Mouse (Mus musculus) heart, embryonic 11.5 days (tissue): ENCODE measurements at regions not wholly inside any gene's neighbourhood (a gene's known extent, or its start where the extent isn't known, plus 50 kb on each side); places are given as distances from the start of the nearest gene placed in this dataset.

Experiments used
- ATAC-seq: fragments of 200-750 bp; cut with Nextera tagmentation; replicated peaks from 2 replicates; pipeline ENCODE4 v1.8.0; 2017; ENCODE audit warnings: moderate library complexity; ENCODE audit not compliant: insufficient number of reproducible peaks, low FRiP score, low TSS enrichment
- H3K27ac ChIP-seq: fragments of 300-500 bp; sonication (generic); 2 replicates; pipeline ENCODE4 v1.5.1; 2014; ENCODE audit warnings: mild to moderate bottlenecking, low read depth, low read length
- H3K27me3 ChIP-seq: fragments of 300-500 bp; sonication (generic); 2 replicates; pipeline ENCODE4 v1.6.1; 2014; ENCODE audit warnings: mild to moderate bottlenecking, low read length, mixed read lengths; ENCODE audit not compliant: control insufficient read depth, insufficient read depth
- H3K36me3 ChIP-seq: fragments of 300-500 bp; sonication (generic); 2 replicates; pipeline ENCODE4 v1.6.1; 2014; ENCODE audit warnings: mild to moderate bottlenecking, low read length, moderate library complexity, mixed read lengths; ENCODE audit not compliant: control insufficient read depth, insufficient read depth
- H3K4me1 ChIP-seq: fragments of 300-500 bp; sonication (generic); 2 replicates; pipeline ENCODE4 v1.6.1; 2014; ENCODE audit warnings: low read length; ENCODE audit not compliant: control insufficient read depth, insufficient read depth
- H3K4me2 ChIP-seq: fragments of 300-500 bp; sonication (generic); 2 replicates; pipeline ENCODE4 v1.6.1; 2014; ENCODE audit warnings: mild to moderate bottlenecking, moderate library complexity
- H3K4me3 ChIP-seq: fragments of 300-500 bp; sonication (generic); 2 replicates; pipeline ENCODE4 v1.5.1; 2014; ENCODE audit warnings: low read depth, low read length
- H3K9ac ChIP-seq: fragments of 300-500 bp; sonication (generic); 2 replicates; pipeline ENCODE4 v1.6.1; 2014; ENCODE audit warnings: mild to moderate bottlenecking, low read depth, low read length, moderate library complexity
- H3K9me3 ChIP-seq: fragments of 300-500 bp; sonication (generic); replicated peaks from 2 replicates; pipeline ENCODE4 v1.6.1; 2016; ENCODE audit warnings: low read length; ENCODE audit not compliant: control insufficient read depth
- WGBS: fragments of 180-500 bp; shearing (Covaris S2); extraction: QIAGEN DNeasy Blood & Tissue Kit; methylation state at CpG from one replicate; pipeline ENCODE4 v1.1.7; 2014; ENCODE audit not compliant: insufficient replicate concordance; 5-methylcytosine and 5-hydroxymethylcytosine counted together

GRCm38 (mm10) chr17:82929511-82929910 lies 285.6 kb upstream of the Pkdcc start:
- ATAC-seq: no peak
- no peak overlapping the region for H3K4me2 ChIP-seq
- 63% methylated on average over 3 of the region's 3 CpGs for WGBS
- H3K4me1 ChIP-seq: no peaks in the 10 kb centered on the region
- no peaks in the 10 kb centered on the region for H3K27me3 ChIP-seq
- H3K9ac ChIP-seq: no peak overlapping the region
- H3K4me3 ChIP-seq: no peak overlapping the region
- H3K27ac ChIP-seq: no peak overlapping the region
- no peaks in the 10 kb centered on the region for H3K9me3 ChIP-seq
- no peaks in the 10 kb centered on the region for H3K36me3 ChIP-seq

DNA sequence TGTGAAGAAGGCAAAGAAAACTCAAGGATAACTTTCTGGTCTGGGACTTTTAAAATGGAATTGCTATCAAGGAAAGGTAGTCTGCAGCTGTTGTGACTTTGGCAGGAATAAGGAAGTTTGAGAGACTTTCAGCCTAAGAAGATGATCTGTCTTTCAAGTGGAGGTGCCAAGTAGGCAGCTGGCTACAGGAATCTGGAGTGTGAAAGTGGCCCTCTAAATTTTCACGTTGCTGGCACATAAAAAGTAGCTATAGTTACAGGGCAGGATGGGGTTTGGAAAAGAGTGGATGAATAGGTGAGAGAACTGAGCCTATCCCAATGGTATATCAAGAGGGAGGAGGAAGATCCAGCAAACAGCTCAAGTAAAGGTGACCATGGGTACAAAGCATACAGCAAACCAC lies 284.4 kb upstream of the Pkdcc start:
- H3K4me1 ChIP-seq: no peaks in the 10 kb centered on the region
- no peak overlapping the region for H3K9ac ChIP-seq
- ATAC-seq: no peak
- no peaks in the 10 kb centered on the region for H3K36me3 ChIP-seq
- H3K9me3 ChIP-seq: no peaks in the 10 kb centered on the region
- H3K4me3 ChIP-seq: no peak overlapping the region
- no peaks in the 10 kb centered on the region for H3K27me3 ChIP-seq
- whole genome bisulfite sequencing: 44% methylated on average over 1 of the region's 1 CpGs
- no peak overlapping the region for H3K4me2 ChIP-seq
- H3K27ac ChIP-seq: no peak overlapping the region

DNA sequence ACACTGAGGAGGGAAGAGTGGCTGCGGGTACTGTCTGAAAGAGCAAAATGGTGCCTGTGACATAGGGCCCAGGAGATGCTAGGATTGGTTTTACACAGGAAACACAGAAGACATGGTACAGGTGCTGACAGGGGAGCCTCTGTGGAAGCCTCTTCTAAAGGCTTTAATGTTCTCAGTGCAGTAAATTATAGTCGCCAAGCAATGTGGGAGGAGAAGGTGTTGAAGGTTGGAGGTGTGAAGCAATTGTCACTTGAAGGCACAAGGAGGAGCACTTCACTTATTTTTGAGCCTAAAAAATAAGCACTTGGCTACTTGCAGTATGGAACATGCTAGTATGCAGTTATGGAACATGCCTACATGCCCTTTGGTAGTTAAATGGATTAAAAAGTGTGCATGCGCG lies 283.6 kb upstream of the Pkdcc start:
- Histone ChIP-seq H3K27me3 (no peaks in the 10 kb centered on the region), H3K27ac (no peak overlapping the region), H3K4me2 (no peak overlapping the region), H3K9ac (no peak overlapping the region), H3K9me3 (no peaks in the 10 kb centered on the region), H3K4me1 (no peaks in the 10 kb centered on the region), H3K4me3 (no peak overlapping the region), H3K36me3 (no peaks in the 10 kb centered on the region)
- 75% methylated on average over 4 of the region's 4 CpGs for WGBS
- ATAC-seq: no peak

- Histone ChIP-seq H3K4me3 (no peak overlapping the region), H3K9ac (no peak overlapping the region), H3K27me3 (no peaks in the 10 kb centered on the region), H3K9me3 (no peaks in the 10 kb centered on the region), H3K4me2 (no peak overlapping the region), H3K4me1 (no peaks in the 10 kb centered on the region), H3K36me3 (no peaks in the 10 kb centered on the region), H3K27ac (no peak overlapping the region)
- no peak for ATAC-seq
- 53% methylated on average over 3 of the region's 3 CpGs for WGBS
Observed at GRCm38 (mm10) chr17:82936836-82937235, 278.3 kb upstream of the Pkdcc start.

- H3K9ac ChIP-seq: no peak overlapping the region
- H3K4me1 ChIP-seq: no peaks in the 10 kb centered on the region
- no peaks in the 10 kb centered on the region for H3K36me3 ChIP-seq
- WGBS: 51% methylated on average over 4 of the region's 4 CpGs
- no peaks in the 10 kb centered on the region for H3K9me3 ChIP-seq
- no peak overlapping the region for H3K4me3 ChIP-seq
- no peak overlapping the region for H3K27ac ChIP-seq
- no peak for ATAC-seq
- no peaks in the 10 kb centered on the region for H3K27me3 ChIP-seq
- H3K4me2 ChIP-seq: no peak overlapping the region
Observed at GRCm38 (mm10) chr17:82946083-82946482, 269.0 kb upstream of the Pkdcc start.

GRCm38 (mm10) chr17:82949794-82950193 lies 265.3 kb upstream of the Pkdcc start:
- 61% methylated on average over 4 of the region's 4 CpGs for WGBS
- H3K36me3 ChIP-seq: no peaks in the 10 kb centered on the region
- no peak for ATAC-seq

DNA sequence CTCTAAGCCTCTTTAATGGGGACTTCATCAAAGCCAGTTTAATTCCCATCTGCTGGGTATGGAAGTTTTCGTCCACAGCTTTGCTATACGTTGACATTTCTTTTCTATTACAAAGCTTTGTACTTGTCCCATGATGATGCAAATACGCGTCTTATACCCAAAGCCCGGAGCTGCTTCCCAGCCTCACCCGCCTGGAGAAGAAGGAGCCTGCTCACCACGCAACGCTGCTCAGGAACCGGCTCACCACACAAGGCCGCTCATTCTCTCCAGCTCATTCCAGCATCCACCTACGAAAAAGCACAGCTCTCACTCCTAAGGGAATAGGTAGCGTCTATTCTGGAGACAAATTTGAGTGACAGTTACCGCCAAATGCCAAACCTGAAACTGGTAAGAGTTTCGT lies 264.8 kb upstream of the Pkdcc start:
- H3K4me2 ChIP-seq: no peak overlapping the region
- no peaks in the 10 kb centered on the region for H3K27me3 ChIP-seq
- no peak overlapping the region for H3K27ac ChIP-seq
- H3K4me3 ChIP-seq: no peak overlapping the region
- H3K9ac ChIP-seq: no peak overlapping the region
- no peak for ATAC-seq
- no peaks in the 10 kb centered on the region for H3K4me1 ChIP-seq
- 84% methylated on average over 14 of the region's 14 CpGs for WGBS
- H3K9me3 ChIP-seq: no peaks in the 10 kb centered on the region
- H3K36me3 ChIP-seq: no peaks in the 10 kb centered on the region

More at GRCm38 (mm10) chr17:82949794-82950193, 265.3 kb upstream of the Pkdcc start:
- Histone ChIP-seq H3K4me3 (no peak overlapping the region), H3K27me3 (no peaks in the 10 kb centered on the region), H3K4me1 (no peaks in the 10 kb centered on the region), H3K9ac (no peak overlapping the region), H3K4me2 (no peak overlapping the region), H3K27ac (no peak overlapping the region), H3K9me3 (no peaks in the 10 kb centered on the region)

- Histone ChIP-seq H3K9me3 (no peaks in the 10 kb centered on the region), H3K4me2 (no peak overlapping the region), H3K27ac (no peak overlapping the region), H3K27me3 (no peaks in the 10 kb centered on the region), H3K4me3 (no peak overlapping the region), H3K4me1 (no peaks in the 10 kb centered on the region), H3K36me3 (no peaks in the 10 kb centered on the region), H3K9ac (no peak overlapping the region)
- ATAC-seq: no peak
- 45% methylated on average over 4 of the region's 4 CpGs for WGBS
Observed at GRCm38 (mm10) chr17:82957409-82957808, 257.7 kb upstream of the Pkdcc start.

GRCm38 (mm10) chr17:82963374-82963773 lies 251.7 kb upstream of the Pkdcc start:
- H3K9ac ChIP-seq: no peak overlapping the region
- no peak for ATAC-seq
- H3K9me3 ChIP-seq: no peaks in the 10 kb centered on the region
- H3K27me3 ChIP-seq: no peaks in the 10 kb centered on the region
- no peak overlapping the region for H3K4me2 ChIP-seq
- H3K4me3 ChIP-seq: no peak overlapping the region
- 44% methylated on average over 3 of the region's 3 CpGs for WGBS
- no peaks in the 10 kb centered on the region for H3K4me1 ChIP-seq
- no peaks in the 10 kb centered on the region for H3K36me3 ChIP-seq
- H3K27ac ChIP-seq: no peak overlapping the region
